Mouse (Mus musculus): ENCODE results near the gene Cep63.

DNA sequence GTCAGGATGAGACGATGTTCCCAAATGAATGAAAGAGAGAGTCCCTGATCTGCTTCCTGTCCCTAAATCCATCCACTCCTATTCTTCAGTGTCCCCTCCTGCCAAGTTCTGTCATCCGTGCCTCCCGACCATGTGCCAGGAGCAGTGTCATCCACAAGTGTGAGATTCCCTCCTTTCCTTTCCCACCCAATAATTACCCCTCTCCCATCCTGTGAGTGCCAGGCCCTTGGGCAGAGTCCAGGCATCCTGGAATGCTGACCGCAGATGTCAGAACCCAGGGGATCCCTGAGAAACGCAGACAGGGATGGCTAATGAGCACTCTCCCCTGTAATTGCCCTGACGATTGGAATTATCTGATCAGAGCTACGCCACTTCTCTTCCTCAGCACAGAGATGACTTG, 24.3 kb upstream of the Cep63 start:
- TF ChIP-seq CTCF (IDR thresholded peaks at IDR 0.05; ENCODE audit: low read depth) (no peak), EP300 (IDR thresholded peaks at IDR 0.05; ENCODE audit: low read depth) (no peak)

Data from liver, postnatal 0 days (tissue).